Mouse (Mus musculus): ENCODE measurements at regions not wholly inside any gene's neighbourhood (a gene's known extent, or its start where the extent isn't known, plus 50 kb on each side); places are given as distances from the start of the nearest gene placed in this dataset.

DNA sequence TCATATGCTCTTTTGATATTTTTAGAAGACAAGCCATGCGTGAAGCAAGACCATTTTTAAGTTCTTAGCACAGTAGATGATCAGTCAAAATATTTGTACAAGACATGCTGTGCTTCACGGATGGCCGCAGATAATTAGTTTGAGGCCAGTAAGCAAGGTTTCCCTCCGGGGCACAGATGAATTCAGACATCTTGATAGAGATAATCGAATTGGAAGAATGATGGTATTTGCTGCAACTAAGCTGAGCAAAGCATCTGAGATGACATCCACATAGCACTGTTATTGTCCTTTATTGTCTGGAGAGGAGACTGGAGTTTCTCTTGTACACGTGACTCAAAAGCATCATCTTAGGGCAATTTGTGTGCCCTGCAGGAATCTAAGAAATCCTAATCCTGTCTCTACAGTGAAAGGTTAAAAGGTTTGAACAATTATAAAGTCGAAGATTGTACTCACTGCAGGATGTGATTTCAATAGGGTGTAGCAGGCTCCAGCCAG, 335.5 kb downstream of the Gja1 start:
- H3K4me3 ChIP-seq (ENCODE audit: insufficient read depth, low read length): no peak overlapping the region
- H3K27ac ChIP-seq (ENCODE audit: insufficient read depth, low read length): no peak overlapping the region
- TF ChIP-seq CTCF (IDR thresholded peaks at IDR 0.05; ENCODE audit: extremely low read depth, insufficient read depth, low read length) (no peak), POLR2A (IDR thresholded peaks at IDR 0.05; ENCODE audit: extremely low read depth, insufficient read depth, low read length) (no peak)
- no peaks in the 10 kb centered on the region for H3K4me1 ChIP-seq (ENCODE audit: control insufficient read depth, insufficient read depth, low read length)

DNA sequence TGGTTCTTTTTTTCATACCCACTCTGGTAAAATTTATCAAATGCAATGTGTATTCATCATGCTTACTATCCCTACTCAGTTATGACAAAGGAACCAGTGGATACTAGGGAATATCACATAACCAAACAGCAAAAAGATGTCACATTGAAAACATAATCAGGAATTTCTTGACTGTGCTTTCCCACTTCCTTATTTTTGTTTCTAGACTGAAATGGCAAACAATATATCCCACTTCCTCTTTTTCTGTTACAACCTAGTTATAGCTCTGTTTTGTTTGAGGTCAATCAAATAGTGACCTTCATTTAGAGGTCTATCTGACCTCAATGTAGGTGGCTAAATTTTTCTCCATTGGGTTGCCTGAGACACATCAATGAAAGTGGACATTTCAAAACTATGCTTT, 359.9 kb downstream of the Gja1 start:
- H3K27ac ChIP-seq (ENCODE audit: insufficient read depth, low read length): no peak overlapping the region
- TF ChIP-seq CTCF (IDR thresholded peaks at IDR 0.05; ENCODE audit: extremely low read depth, insufficient read depth, low read length) (no peak), POLR2A (IDR thresholded peaks at IDR 0.05; ENCODE audit: extremely low read depth, insufficient read depth, low read length) (no peak)
- no peaks in the 10 kb centered on the region for H3K4me1 ChIP-seq (ENCODE audit: control insufficient read depth, insufficient read depth, low read length)
- H3K4me3 ChIP-seq (ENCODE audit: insufficient read depth, low read length): no peak overlapping the region

DNA sequence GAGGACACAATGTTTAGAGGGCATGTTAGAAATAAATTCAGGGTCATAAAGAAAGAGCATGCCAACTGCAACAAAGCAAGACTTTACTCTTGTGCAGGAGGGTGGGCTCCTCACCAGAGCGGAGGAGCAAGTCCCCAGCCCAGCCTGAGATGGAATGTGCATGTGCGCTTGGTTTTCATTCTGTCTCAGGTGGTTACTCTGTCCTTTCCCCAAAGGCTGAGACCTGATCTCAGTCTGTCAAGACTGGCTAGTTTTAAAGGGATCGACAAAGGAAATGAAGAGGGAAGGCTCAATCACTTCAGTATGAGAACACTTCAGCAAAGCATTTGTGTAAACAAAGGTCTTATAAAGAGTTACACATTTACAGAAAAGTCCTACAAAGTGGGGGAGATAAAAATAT, 362.5 kb downstream of the Gja1 start:
- TF ChIP-seq CTCF (IDR thresholded peaks at IDR 0.05; ENCODE audit: extremely low read depth, insufficient read depth, low read length) (no peak), POLR2A (IDR thresholded peaks at IDR 0.05; ENCODE audit: extremely low read depth, insufficient read depth, low read length) (no peak)
- H3K4me1 ChIP-seq (ENCODE audit: control insufficient read depth, insufficient read depth, low read length): no peaks in the 10 kb centered on the region
- no peak overlapping the region for H3K4me3 ChIP-seq (ENCODE audit: insufficient read depth, low read length)
- no peak overlapping the region for H3K27ac ChIP-seq (ENCODE audit: insufficient read depth, low read length)

DNA sequence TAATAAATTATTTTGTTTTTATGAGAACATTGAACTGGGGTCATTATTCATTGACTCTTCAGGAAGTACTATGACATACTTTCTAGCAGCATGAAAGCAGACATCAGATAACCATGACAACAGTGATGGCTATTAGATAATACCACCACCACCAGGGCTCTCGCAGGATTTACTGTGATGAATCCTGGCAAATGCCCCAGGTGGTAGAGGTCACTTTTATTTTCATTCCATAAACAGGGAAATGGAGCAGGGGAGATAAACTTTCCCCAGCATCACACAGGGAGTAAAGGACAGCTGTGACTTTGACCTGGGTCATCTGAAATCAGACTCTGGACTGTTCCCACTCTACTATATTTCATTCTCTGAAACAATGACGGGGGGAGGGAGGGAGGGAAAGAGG, 375.0 kb downstream of the Gja1 start:
- TF ChIP-seq CTCF (IDR thresholded peaks at IDR 0.05; ENCODE audit: extremely low read depth, insufficient read depth, low read length): no peak
- no peak for TF ChIP-seq POLR2A (IDR thresholded peaks at IDR 0.05; ENCODE audit: extremely low read depth, insufficient read depth, low read length)
- Histone ChIP-seq H3K27ac (ENCODE audit: insufficient read depth, low read length) (no peak overlapping the region), H3K4me1 (ENCODE audit: control insufficient read depth, insufficient read depth, low read length) (no peaks in the 10 kb centered on the region), H3K4me3 (ENCODE audit: insufficient read depth, low read length) (no peak overlapping the region)

DNA sequence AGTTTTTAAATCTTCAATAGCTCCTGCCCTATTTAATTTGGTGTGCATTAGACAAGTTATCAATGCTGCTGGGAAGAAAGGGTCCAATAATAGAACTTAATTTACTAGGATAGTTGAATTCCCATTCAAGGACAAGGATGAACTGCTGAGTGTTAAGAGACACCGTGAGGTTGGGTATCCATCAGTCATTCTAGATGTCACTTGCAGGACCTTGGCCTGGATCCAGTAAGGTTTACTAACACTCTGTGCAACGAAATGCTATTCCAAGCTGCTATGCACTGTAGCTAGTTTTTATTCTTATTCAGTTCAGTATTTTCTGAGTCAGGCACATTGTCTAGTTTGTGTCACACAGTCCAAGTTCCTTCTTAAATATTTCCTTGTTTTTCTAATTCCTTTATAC, 376.4 kb downstream of the Gja1 start:
- no peaks in the 10 kb centered on the region for H3K4me1 ChIP-seq (ENCODE audit: control insufficient read depth, insufficient read depth, low read length)
- no peak for TF ChIP-seq CTCF (IDR thresholded peaks at IDR 0.05; ENCODE audit: extremely low read depth, insufficient read depth, low read length)
- TF ChIP-seq POLR2A (IDR thresholded peaks at IDR 0.05; ENCODE audit: extremely low read depth, insufficient read depth, low read length): no peak
- no peak overlapping the region; the same call in 1 of the 2 replicates for H3K27ac ChIP-seq (ENCODE audit: insufficient read depth, low read length)
- no peak overlapping the region for H3K4me3 ChIP-seq (ENCODE audit: insufficient read depth, low read length)

DNA sequence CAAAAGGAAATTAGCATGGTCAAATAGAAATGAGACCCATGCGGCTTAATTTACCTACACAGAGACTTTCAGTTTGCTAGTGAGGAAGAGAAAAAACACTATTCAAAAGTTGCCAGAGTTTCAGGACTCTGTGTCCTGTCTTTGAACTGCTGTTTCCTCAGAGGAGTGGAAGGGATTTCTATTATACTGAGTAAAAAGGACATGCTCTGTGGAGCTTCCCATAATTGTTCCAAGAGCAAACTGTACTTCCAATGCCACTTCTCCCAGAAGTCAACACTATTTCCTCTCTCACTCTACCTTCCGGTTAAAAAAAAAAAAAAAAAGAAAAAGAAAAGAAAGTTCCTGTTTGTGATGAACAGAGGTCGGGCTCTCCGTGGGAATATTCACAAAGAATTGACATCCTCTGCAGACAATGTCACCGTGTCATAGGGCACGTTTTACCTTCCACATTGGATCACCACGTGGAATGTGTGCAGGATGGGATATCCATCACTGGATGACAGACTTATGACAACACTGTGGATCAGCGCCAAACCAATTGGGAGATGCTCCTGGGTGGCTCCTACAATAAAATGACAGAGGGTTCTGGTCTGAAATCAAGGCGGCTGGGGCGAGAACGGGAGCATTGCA, 377.5 kb downstream of the Gja1 start:
- Histone ChIP-seq H3K4me3 (ENCODE audit: insufficient read depth, low read length) (no peak overlapping the region), H3K27ac (ENCODE audit: insufficient read depth, low read length) (no peak overlapping the region), H3K4me1 (ENCODE audit: control insufficient read depth, insufficient read depth, low read length) (no peaks in the 10 kb centered on the region)
- TF ChIP-seq CTCF (IDR thresholded peaks at IDR 0.05; ENCODE audit: extremely low read depth, insufficient read depth, low read length): no peak
- no peak for TF ChIP-seq POLR2A (IDR thresholded peaks at IDR 0.05; ENCODE audit: extremely low read depth, insufficient read depth, low read length)

DNA sequence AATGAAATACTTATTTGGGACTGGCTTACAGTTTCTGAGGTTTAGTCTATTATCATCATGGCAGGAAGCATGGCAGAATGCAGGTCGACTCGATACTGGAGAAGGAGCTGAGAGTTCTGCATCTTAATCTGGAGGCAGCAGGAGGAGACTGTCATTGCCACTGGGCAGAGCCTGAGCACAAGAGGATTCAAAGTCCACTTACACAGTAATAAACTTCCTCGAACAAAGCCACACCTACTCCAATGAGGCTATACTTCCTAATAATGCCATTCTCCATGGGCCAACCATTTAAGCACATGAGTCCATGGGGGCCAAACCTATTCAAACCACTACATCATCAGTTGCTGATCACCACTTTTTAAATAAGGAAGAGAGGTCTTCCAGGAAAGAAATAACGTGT, 393.5 kb downstream of the Gja1 start:
- Histone ChIP-seq H3K4me3 (ENCODE audit: insufficient read depth, low read length) (no peak overlapping the region), H3K27ac (ENCODE audit: insufficient read depth, low read length) (no peak overlapping the region), H3K4me1 (ENCODE audit: control insufficient read depth, insufficient read depth, low read length) (no peaks in the 10 kb centered on the region)
- no peak for TF ChIP-seq CTCF (IDR thresholded peaks at IDR 0.05; ENCODE audit: extremely low read depth, insufficient read depth, low read length)
- TF ChIP-seq POLR2A (IDR thresholded peaks at IDR 0.05; ENCODE audit: extremely low read depth, insufficient read depth, low read length): no peak

DNA sequence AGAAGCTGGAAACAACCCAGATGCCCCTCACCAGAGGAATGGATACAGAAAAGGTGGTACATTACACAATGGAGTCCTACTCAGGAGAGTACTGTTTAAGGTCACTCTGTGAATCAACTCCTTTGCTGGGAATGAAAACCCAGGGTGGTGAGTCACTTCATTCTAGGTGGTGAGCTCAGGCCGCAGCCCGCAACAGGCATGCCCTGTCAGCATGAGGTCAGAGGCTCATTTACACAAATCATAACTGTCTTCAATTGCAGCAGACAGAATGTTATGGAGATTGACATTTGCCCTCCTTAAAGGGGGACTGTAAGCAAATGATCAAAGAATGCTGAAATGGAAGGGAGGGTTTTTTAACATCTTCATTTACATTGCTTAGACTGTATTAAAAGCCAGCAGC, 405.1 kb downstream of the Gja1 start:
- Histone ChIP-seq H3K4me3 (ENCODE audit: insufficient read depth, low read length) (no peak overlapping the region), H3K4me1 (ENCODE audit: control insufficient read depth, insufficient read depth, low read length) (no peaks in the 10 kb centered on the region), H3K27ac (ENCODE audit: insufficient read depth, low read length) (no peak overlapping the region)
- TF ChIP-seq CTCF (IDR thresholded peaks at IDR 0.05; ENCODE audit: extremely low read depth, insufficient read depth, low read length) (no peak), POLR2A (IDR thresholded peaks at IDR 0.05; ENCODE audit: extremely low read depth, insufficient read depth, low read length) (no peak)

DNA sequence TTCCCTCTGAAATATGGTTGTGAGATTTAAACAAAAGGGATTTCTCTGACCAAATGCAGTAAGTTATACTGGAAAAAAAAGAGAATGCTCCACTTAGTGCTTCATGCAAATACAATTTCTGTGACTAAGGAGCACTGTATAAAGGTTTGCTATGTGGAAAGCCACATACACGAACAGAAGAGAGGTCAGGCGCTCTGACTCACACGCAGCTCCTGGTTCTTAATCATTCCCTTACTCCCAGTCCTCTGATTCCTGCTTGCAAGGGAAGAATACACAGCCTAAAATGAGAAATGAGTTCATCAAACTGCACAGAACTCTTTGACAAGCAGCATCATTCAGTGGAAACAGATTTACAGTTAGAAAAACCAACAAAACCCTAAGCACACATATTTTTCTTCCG, 406.8 kb downstream of the Gja1 start:
- TF ChIP-seq CTCF (IDR thresholded peaks at IDR 0.05; ENCODE audit: extremely low read depth, insufficient read depth, low read length): no peak
- no peak for TF ChIP-seq POLR2A (IDR thresholded peaks at IDR 0.05; ENCODE audit: extremely low read depth, insufficient read depth, low read length)
- no peak overlapping the region for H3K27ac ChIP-seq (ENCODE audit: insufficient read depth, low read length)
- no peaks in the 10 kb centered on the region for H3K4me1 ChIP-seq (ENCODE audit: control insufficient read depth, insufficient read depth, low read length)
- H3K4me3 ChIP-seq (ENCODE audit: insufficient read depth, low read length): no peak overlapping the region

DNA sequence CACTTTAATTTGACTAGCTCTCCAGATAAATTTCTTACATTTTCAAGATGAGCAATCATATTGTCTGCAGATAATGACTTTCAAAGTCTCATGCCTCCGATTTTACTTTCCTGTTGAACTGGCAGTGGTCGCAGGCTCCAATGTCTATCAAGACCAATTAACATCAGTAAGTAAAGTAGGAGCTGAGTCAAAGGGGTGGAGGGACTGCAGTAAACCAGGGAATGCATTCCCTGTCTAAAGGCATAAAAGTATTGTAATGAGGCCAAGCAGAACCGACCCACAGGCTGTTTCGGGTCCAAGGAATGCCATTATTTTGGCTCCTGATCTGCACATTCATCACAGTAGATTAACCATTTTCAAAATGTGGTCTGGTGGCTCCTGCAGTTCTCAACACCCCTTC, 411.0 kb downstream of the Gja1 start:
- no peak overlapping the region for H3K4me3 ChIP-seq (ENCODE audit: insufficient read depth, low read length)
- H3K4me1 ChIP-seq (ENCODE audit: control insufficient read depth, insufficient read depth, low read length): no peaks in the 10 kb centered on the region
- no peak for TF ChIP-seq CTCF (IDR thresholded peaks at IDR 0.05; ENCODE audit: extremely low read depth, insufficient read depth, low read length)
- no peak for TF ChIP-seq POLR2A (IDR thresholded peaks at IDR 0.05; ENCODE audit: extremely low read depth, insufficient read depth, low read length)
- no peak overlapping the region for H3K27ac ChIP-seq (ENCODE audit: insufficient read depth, low read length)
